Mouse (Mus musculus) kidney, adult 18-20 months (tissue): ENCODE results near the gene Nlrp9a.
"Not testable (repeated sequence)": the region's sequence is repeated elsewhere in the genome, so short reads cannot be mapped to it uniquely, and the experiment has no call there.

Source experiments
- DNase-seq: peaks from one replicate; pipeline ENCODE4 v3.0.0; 2021

Gene Nlrp9a

DNA sequence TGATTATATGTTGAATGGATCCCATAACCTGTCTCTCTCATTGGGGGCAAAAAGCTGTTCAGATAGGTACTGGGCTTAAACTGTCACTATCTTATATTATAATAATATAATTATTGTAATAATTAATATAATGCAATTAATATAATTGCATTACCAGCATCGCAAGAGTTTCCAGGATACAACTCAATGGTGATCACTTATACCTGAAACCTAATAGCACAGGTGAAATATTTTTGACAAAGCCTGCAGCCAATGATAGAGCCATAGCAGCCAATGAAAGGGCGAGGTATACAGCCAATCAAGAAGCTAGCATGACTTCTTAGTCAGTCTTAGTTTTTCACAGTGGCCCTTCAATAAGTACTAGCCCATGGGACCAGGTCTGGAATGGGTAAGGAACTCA lies at the start of gene Nlrp9a:
TSS of gene Nlrp9a (plus strand) at position 301 of the 400 bp plus-strand sequence.
- DNase-seq = not testable (repeated sequence)

DNA sequence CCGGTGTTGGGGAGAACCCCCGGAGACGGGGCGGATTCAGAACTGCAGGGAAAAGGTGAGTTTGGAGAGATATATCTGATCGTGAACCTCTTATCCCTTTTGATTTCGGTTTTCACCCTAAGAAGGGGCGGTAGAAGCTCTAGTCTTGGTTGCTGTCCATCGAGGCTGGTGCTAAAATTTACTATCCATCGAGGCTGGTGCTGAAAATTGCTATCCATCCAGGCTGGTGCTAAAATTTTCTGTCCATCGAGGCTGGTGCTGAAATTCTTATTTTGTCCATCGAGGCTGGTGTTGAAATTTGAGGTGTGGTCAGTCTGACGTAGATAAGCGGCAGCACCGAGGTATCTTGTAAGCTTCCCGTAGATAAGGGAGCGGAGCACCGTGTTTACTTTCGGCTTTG lies 45.3 kb upstream of the Nlrp9a start:
- not testable (repeated sequence) for DNase-seq

DNA sequence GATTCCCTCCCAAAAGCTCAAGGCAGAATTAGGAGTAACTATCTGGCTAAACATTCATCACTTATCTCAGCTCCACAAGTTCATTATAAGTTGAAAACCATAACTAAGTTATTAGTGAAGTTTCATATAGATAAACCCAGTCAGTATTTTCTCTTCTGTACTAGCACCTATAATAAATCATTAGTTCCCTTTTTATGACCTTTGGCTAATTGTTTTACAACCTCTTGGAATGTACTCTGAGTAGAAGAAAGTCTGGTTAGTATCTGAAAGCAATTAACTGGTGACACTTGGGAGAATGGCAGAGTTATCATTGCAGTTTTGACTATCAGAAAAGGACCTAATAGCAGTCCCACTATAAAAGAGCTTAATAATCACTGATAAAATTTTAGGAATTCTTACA lies 54.3 kb downstream of the Nlrp9a start:
- DNase-seq = no peak

DNA sequence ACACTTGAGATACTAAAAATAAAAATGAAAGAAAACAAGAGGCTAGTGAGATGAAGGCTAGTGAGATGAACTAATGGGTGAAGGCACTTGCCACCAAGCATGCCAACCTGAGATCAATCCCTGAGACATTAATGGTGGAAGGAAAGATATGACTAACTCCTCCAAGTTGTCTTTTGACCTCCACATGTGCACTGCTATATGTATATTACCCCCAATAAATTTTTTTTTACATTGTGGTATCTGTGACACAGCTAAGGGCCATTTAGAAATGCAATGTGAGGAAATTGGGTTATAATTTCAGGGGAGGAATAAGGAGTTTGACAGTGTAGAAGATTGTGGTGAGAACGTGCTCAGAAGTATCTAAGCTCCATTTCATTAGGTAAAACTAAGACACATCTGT lies 55.0 kb downstream of the Nlrp9a start:
- no peak for DNase-seq

DNA sequence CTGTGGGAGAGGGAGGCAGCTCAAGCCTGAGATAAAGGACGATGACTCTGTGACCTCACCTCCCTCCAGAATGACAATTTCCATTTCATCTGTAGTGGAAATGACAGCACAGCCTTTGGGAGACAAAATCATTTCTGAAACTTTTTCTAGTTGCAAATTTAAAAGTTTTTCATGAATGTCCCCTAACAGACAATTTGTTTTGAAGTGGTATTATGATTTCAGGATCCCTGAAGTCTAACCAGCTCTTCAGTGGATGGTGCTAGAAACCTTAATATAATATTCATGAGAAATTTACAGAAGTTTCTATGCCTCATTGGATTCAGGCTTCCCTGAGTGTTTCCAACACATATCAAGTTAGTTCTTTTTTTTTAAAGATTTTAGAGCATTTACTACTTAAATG lies 83.5 kb downstream of the Nlrp9a start, which contains the start of gene Vmn1r185:
TSS of gene Vmn1r185 (minus strand) at position 101 of the 400 bp plus-strand sequence.
- DNase-seq = not testable (repeated sequence)
